Mouse (Mus musculus) cortical plate, adult 2 months (tissue): ENCODE data around the gene Unc5b.

ENCODE experiments used
- CTCF ChIP-seq: fragments of 200-500 bp; IDR thresholded peaks from 2 replicates; pipeline ENCODE4 v1.5.1; 2011; ENCODE audit warnings: mild to moderate bottlenecking, control low read depth, low read length; ENCODE audit not compliant: insufficient read depth; ENCODE audit errors: extremely low read depth
- POLR2A ChIP-seq: fragments of 200-500 bp; IDR thresholded peaks from 2 replicates; pipeline ENCODE4 v1.6.1; 2011; ENCODE audit warnings: mild to moderate bottlenecking, low read length, control low read depth; ENCODE audit not compliant: insufficient read depth; ENCODE audit errors: extremely low read depth

DNA sequence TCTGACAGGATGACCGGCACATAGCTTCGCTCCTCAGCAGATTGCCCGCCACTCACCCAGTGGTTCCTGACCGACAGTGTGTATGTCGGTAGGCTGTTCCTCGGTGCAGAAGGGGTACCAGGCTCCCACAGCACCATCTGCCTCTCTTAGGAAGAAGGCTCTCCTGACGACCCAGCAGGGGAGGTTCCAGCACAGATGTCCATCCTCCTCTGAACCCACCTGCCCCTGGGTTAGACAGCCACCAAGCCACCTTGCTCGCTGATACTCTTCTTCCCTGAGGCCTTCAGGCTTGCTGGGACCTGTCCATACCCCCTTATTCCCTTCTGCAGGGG, 25.2 kb downstream of the Unc5b start:
- TF ChIP-seq CTCF (no peak), POLR2A (no peak)
